Mouse (Mus musculus) spleen, adult 2 months (tissue): ENCODE measurements around the gene Fadd. TPM values are rescaled to one million over a fixed set of nuclear protein-coding genes. Genes with fewer than 3 reads are reported as not detected.

ENCODE experiments used
- DNase-seq, 2 experiments: peaks; one replicate each; pipeline versions ENCODE4 v3.0.0 to v3.0.0-alpha.2; 2012 to 2021; ENCODE audit warnings: low spot score in 2 of 2, low read depth in 1 of 2
- H3K27ac ChIP-seq: fragments of 200-500 bp; 2 replicates; pipeline ENCODE4 v1.5.1; 2012; ENCODE audit warnings: low read length, inconsistent platforms; ENCODE audit not compliant: insufficient read depth
- H3K27me3 ChIP-seq: fragments of 200-500 bp; 2 replicates; pipeline ENCODE4 v1.6.1; 2012; ENCODE audit warnings: mild to moderate bottlenecking, moderate library complexity, low read length, inconsistent platforms; ENCODE audit not compliant: control insufficient read depth, insufficient read depth
- H3K36me3 ChIP-seq: fragments of 200-500 bp; 2 replicates; pipeline ENCODE4 v1.6.1; 2012; ENCODE audit warnings: mild to moderate bottlenecking, low read length, inconsistent platforms; ENCODE audit not compliant: control insufficient read depth, insufficient read depth
- H3K4me1 ChIP-seq: fragments of 200-500 bp; 2 replicates; pipeline ENCODE4 v1.6.1; 2011; ENCODE audit warnings: inconsistent platforms; ENCODE audit not compliant: control insufficient read depth, insufficient read depth, insufficient read length
- H3K4me3 ChIP-seq: fragments of 200-500 bp; 2 replicates; pipeline ENCODE4 v1.5.1; 2011; ENCODE audit warnings: mild to moderate bottlenecking, inconsistent platforms; ENCODE audit not compliant: insufficient read depth, insufficient read length; ENCODE audit errors: extremely low read depth
- CTCF ChIP-seq: fragments of 200-500 bp; IDR thresholded peaks from 2 replicates; pipeline ENCODE4 v1.5.1; 2011; ENCODE audit warnings: mild to moderate bottlenecking, inconsistent platforms; ENCODE audit not compliant: insufficient read depth, insufficient read length, insufficient replicate concordance; ENCODE audit errors: extremely low read depth
- POLR2A ChIP-seq: fragments of 200-500 bp; IDR thresholded peaks from 2 replicates; pipeline ENCODE4 v1.6.1; 2011; ENCODE audit warnings: low read depth, low read length, inconsistent platforms
- WGBS: fragments of 180-500 bp; shearing (Covaris S2); methylation state at CpG from one replicate; pipeline ENCODE4 v1.1.7; 2018; 5-methylcytosine and 5-hydroxymethylcytosine counted together
- polyA plus RNA-seq: library from polyadenylated mRNA; depleted of rRNA; stranded (reverse); fragments of >200 nt; gene quantifications from 2 replicates; pipeline ENCODE4 v1.2.3, GENCODE M21; 2012

Gene Fadd
- polyA plus RNA-seq, 1 experiment: 9.1 TPM

- Histone ChIP-seq H3K27me3 (no peaks in the 10 kb centered on the region), H3K4me3 (no peak overlapping the region), H3K4me1 (no peaks in the 10 kb centered on the region), H3K36me3 (no peaks in the 10 kb centered on the region), H3K27ac (no peak overlapping the region)
- no peak for DNase-seq
- TF ChIP-seq CTCF (no peak), POLR2A (no peak)
Observed at GRCm38 (mm10) chr7:144620315-144620714, 38.1 kb upstream of the Fadd start.

- H3K27me3 ChIP-seq: no peaks in the 10 kb centered on the region
- WGBS: 79% methylated on average over 6 of the region's 6 CpGs
- TF ChIP-seq CTCF (no peak), POLR2A (no peak)
- DNase-seq: no peak
- no peak overlapping the region for H3K4me3 ChIP-seq
- no peak overlapping the region for H3K27ac ChIP-seq
- H3K4me1 ChIP-seq: no peaks in the 10 kb centered on the region
- no peaks in the 10 kb centered on the region for H3K36me3 ChIP-seq
Observed at GRCm38 (mm10) chr7:144615343-144615742, 33.1 kb upstream of the Fadd start.

GRCm38 (mm10) chr7:144612829-144613228 is 30.6 kb upstream of the Fadd start:
- H3K4me3 ChIP-seq: no peak overlapping the region
- no peaks in the 10 kb centered on the region; the same call in 1 of the 2 replicates for H3K27me3 ChIP-seq
- no peak for TF ChIP-seq POLR2A
- TF ChIP-seq CTCF: no peak
- DNase-seq: no peak
- no peaks in the 10 kb centered on the region for H3K36me3 ChIP-seq
- 66% methylated on average over 4 of the region's 4 CpGs for WGBS
- H3K4me1 ChIP-seq: no peaks in the 10 kb centered on the region
- no peak overlapping the region for H3K27ac ChIP-seq

- TF ChIP-seq CTCF (no peak), POLR2A (no peak)
- H3K36me3 ChIP-seq: no peaks in the 10 kb centered on the region
- H3K4me3 ChIP-seq: no peak overlapping the region
- WGBS: 60% methylated on average over 4 of the region's 4 CpGs
- H3K4me1 ChIP-seq: no peaks in the 10 kb centered on the region
- no peak for DNase-seq
- H3K27ac ChIP-seq: no peak overlapping the region
- H3K27me3 ChIP-seq: no peaks in the 10 kb centered on the region; the same call in 1 of the 2 replicates
Observed at GRCm38 (mm10) chr7:144612351-144612750, 30.1 kb upstream of the Fadd start.

GRCm38 (mm10) chr7:144611595-144611994 is 29.3 kb upstream of the Fadd start:
- Histone ChIP-seq H3K36me3 (no peaks in the 10 kb centered on the region), H3K4me1 (no peaks in the 10 kb centered on the region), H3K27ac (no peak overlapping the region), H3K27me3 (no peaks in the 10 kb centered on the region; the same call in 1 of the 2 replicates), H3K4me3 (no peak overlapping the region)
- no peak for TF ChIP-seq POLR2A
- TF ChIP-seq CTCF: no peak
- no peak for DNase-seq
- WGBS: 88% methylated on average over 16 of the region's 16 CpGs

- no peaks in the 10 kb centered on the region for H3K4me1 ChIP-seq
- TF ChIP-seq POLR2A: no peak
- TF ChIP-seq CTCF: no peak
- H3K36me3 ChIP-seq: no peaks in the 10 kb centered on the region
- no peak overlapping the region for H3K27ac ChIP-seq
- H3K27me3 ChIP-seq: no peaks in the 10 kb centered on the region; the same call in 1 of the 2 replicates
- 75% methylated on average over 7 of the region's 7 CpGs for WGBS
- DNase-seq: no peak
- H3K4me3 ChIP-seq: no peak overlapping the region
Observed at GRCm38 (mm10) chr7:144609568-144609967, 27.3 kb upstream of the Fadd start.

- H3K4me1 ChIP-seq: no peaks in the 10 kb centered on the region
- no peaks in the 10 kb centered on the region for H3K36me3 ChIP-seq
- TF ChIP-seq POLR2A: no peak
- TF ChIP-seq CTCF: no peak
- WGBS: 92% methylated on average over 15 of the region's 15 CpGs
- no peaks in the 10 kb centered on the region; the same call in 1 of the 2 replicates for H3K27me3 ChIP-seq
- H3K4me3 ChIP-seq: no peak overlapping the region
- no peak overlapping the region for H3K27ac ChIP-seq
- no peak for DNase-seq
Observed at GRCm38 (mm10) chr7:144607862-144608261, 25.6 kb upstream of the Fadd start.
